Mouse (Mus musculus) NIH3T3 (cell line): ENCODE measurements around the gene Ier5l.

Source experiments
- DNase-seq: peaks from one replicate; pipeline ENCODE4 v3.0.0-alpha.2; 2012; ENCODE audit warnings: low read depth

Ier5l gene

DNA sequence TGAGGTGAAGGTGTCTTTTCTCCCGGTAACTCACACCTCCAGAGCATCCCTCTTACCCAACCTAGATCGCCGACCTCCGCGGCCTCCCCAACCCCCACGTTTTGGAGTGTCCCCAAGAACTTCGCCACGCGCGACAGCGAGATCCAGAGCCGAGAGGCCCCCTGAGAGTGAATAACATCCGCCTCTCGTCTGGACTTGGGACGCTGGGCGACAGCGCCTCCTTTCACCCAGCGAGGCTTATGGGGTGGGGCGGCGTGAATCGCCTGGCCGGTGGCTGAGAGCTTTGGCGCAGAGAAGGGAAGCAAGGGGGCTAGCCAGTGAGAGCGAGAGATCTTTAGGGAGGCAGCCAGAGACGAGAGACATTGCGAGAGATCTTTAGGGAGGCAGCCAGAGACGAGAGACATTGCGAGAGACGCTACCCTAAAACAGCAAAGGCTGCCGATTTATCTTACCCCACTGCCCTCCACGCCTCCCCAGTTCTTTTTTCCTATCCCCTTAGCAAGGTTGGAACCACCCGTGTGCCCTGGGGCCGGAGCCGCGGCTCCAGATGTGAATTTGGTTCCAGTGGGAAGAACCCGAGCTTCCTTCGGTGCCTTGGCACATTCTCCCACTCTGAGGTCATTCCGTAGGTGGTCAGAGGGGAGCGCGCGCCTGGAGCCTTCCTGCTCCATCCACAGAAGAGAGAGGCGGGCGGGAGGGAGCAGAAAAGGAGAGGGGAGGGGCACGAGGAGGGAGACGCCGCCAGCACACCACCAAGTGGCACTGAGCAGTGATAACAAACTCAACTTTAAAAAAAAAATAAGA is 3.7 kb downstream of the Ier5l start:
- DNase-seq, result peak; percentile 95

GRCm38 (mm10) chr2:30469796-30470142 is 4.2 kb downstream of the Ier5l start:
- DNase-seq, result peak; percentile 95

DNA sequence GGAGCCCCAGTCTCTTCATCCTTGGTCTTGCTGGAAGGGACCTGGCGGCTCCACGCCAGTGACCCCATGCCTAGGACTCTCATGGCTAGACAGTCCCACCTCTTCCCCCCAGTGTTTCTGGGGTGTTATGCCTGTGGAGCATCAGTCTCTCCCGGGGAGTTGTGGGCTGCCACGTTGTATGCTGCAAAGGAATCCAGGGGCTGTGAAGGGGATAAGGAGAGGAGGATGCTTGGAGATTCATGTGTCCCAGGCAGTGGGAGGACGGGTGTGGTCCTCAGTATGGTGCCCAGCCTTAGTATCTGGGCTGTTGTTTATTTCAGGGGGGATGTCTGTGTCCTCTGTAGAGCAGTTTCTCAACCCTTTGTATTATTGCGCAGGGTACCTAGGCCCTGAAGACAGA is 5.0 kb downstream of the Ier5l start:
- DNase-seq, result no peak

- peak; percentile 55 for DNase-seq
These were observed 7.2 kb downstream of the Ier5l start for GRCm38 (mm10) chr2:30466787-30467186.

DNA sequence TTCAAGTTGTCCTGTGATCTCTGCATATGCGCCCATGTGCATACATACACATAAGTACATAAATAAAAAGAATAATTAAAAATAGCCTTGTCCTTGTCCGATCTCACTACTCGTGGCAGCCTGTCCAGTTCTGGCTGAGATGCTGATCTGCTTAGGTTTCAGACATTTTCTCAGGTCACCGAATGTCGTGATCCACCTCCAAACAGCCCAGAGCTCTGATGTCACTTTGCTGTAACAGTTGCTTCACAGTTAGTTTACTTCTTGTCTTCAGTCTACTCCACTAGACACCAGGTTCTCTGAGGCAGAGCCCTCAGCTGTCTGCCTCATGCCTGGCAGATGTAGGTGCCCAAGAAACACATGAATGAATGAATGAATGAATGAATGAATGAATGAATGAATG is 9.6 kb downstream of the Ier5l start:
- DNase-seq, result no peak

- DNase-seq, result peak; percentile 76
These were observed 10.1 kb downstream of the Ier5l start for GRCm38 (mm10) chr2:30463904-30464330.

DNA sequence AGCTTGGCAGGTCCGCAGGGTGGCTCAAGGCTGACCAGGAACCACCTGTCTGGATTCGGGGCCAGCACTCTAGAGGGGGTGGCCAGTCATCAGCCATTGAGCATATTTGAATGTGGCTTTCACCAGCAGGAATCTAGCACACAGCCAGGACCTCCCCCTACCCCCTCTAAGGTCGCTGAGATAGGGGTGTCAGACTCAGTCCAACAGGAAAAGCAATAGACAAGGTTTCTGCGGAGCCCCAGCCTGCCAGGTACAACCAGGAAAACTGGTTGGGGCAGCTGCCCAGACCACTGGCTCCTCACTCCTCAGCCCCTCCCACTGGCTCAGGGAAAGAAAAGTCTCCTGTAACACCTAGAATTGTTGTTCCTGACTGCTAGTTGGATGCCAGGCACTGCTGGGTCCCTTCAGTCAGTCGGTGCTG is 10.7 kb downstream of the Ier5l start:
- no peak for DNase-seq

GRCm38 (mm10) chr2:30459241-30459640 is 14.8 kb downstream of the Ier5l start:
- no peak for DNase-seq

DNA sequence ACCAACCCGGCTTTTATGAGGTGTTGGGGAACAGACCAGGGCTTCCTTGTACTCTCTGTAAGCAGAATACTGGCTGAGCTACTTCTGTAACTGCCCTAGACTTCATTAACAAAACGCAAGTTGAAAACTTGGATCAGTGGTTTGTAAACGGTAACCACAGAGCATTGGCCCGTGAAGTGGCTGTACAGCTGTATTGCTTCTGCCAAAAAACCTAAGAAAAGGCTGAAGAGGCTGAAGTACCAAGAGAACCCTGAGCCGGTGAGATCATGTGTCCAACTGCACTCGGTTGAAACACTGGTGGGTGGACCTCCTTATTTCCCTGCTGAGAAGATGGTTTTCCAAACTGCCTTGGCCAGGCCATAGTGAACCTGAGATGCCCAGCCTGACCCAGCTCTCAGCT is 15.7 kb downstream of the Ier5l start:
- no peak for DNase-seq

- DNase-seq, result no peak
These were observed 17.7 kb downstream of the Ier5l start for GRCm38 (mm10) chr2:30456104-30456980.

- DNase-seq, result no peak
These were observed 19.4 kb downstream of the Ier5l start for GRCm38 (mm10) chr2:30454587-30454986.

GRCm38 (mm10) chr2:30453570-30453969 is 20.4 kb downstream of the Ier5l start:
- DNase-seq, result peak; percentile 70

DNA sequence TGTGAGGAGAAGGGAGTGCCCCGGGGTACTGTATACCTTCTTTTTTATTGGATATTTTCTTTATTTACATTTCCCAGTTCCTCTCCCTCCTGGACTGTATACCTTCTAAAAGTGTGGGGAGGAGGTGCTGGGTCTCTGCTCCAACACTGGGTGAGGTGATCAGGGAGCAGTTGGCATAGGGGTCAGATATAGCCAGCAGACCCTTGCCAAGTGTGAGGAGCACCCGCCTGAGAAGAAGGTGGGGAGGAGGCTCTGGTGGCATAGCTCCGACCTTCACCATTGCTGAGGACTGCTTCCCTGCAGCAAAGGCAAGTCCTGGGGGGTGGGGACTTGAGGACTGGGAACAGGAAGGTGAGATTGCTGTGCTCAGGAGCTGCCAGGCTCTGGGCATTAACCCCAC is 22.5 kb downstream of the Ier5l start:
- DNase-seq, result no peak

GRCm38 (mm10) chr2:30450530-30450929 is 23.5 kb downstream of the Ier5l start:
- DNase-seq, result peak; percentile 44

- no peak for DNase-seq
These were observed 25.6 kb downstream of the Ier5l start for GRCm38 (mm10) chr2:30448371-30448770.

DNA sequence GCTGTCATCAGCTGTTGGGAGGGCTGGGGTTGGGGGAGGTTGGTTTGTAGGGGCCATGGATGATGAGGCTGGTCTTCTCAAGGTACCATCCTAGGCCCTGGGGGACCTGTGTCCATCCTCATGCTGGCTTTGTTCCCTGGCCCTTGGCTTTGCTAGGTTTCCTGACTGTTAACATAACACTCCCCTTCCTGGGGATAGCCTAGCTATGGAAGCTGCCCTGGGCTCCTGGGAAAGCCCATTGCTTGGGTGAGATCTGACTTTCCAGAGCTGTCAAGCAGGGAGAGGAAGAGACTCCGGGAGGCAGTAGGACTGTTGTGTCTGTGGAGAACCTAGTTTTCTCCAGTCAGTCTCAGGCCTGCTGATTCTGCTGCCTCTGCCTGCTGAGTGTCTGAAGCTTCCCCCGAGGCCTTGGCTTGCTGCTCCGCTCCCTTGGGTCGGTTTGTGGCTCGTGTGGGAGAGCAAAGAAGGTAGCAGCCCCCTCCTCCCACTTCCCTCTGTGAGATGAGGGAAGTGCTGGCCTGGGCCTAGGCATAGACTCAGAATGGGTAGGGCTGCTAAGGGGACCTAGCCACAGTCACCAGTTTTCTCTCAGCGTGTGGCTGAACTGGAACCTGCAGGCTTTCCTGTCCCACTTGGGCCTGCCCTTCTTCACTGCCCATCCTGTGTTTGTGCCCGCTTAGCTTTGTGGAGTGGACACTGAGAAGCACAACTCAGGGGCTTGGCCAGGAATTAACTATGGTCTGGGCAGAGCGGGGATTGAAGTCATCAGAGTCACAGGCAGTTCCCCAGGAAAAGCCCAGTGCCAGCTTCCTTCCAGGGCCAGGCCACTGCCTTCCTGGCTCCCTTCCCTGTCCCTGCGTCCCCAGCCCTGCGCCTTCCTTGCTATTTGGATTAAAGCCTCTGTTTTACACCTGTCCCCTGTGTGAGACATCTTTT is 26.9 kb downstream of the Ier5l start:
- no peak for DNase-seq

- DNase-seq, result peak; percentile 88
These were observed 28.7 kb downstream of the Ier5l start for GRCm38 (mm10) chr2:30445312-30445711.

DNA sequence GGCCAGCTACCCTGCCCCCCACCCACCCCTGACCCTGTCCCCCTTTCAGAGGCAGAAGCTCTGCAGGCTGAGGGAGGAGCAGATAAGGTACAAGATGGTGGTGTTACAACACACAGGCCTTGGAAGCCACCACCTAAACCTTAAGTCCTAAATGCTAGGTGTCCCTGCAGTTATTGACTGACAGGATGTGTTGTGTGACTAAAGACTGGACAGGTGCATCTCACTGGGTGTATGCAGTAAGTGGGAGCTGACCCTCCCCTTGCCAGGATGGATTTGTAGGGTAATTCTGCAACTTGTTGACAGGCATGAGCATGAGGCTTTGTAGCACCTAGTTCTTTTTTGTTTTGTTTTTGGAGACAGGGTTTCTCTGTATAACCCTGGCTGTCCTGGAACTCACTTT is 29.6 kb downstream of the Ier5l start:
- no peak for DNase-seq

GRCm38 (mm10) chr2:30444006-30444405 is 30.0 kb downstream of the Ier5l start:
- no peak for DNase-seq

DNA sequence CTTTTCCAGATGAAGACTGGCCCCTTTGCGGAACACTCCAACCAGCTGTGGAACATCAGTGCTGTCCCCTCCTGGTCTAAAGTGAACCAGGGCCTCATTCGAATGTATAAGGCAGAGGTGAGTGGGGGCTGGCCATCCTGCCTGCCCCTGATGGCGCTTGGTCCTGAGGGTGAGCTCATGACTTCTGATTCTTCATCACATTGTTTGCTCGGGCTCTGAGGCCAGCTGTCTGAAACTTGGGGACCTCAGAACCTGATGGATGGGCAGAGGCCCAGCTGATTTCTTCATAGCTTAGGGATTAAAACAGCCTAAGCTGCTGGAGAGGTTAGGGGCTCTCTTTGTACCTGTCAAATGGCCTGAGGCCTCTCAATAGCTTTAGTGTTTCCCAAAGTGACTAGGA is 30.7 kb downstream of the Ier5l start:
- DNase-seq, result peak; percentile 39

DNA sequence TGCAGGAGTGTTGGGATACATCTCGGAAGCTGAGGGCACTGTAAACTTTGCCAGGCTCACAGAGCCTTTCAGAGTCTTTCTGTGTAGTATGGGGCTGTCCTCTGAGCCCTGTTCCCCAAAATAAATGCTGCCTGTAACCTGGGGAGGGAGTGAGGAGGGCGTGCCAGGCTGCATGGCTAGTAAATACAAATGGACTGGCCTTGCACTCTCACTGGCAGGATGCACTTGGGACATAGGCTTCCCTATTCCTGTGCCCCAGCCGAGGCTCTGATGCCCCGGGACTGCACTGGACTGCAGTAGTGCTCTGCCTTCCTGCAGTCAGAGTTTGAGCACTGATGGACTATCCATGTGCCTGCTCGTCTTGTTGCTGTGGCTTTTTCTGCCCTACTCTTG is 31.5 kb downstream of the Ier5l start:
- DNase-seq, result peak; percentile 62
